Mouse (Mus musculus) telencephalon, adult 2 months (tissue): ENCODE measurements around the gene C130032M10Rik.
A peak's percentile ranks its signal among the peaks of the same experiment; 100 is the strongest.
"Not testable (repeated sequence)": the region's sequence is repeated elsewhere in the genome, so short reads cannot be mapped to it uniquely, and the experiment has no call there.

Source experiments
- DNase-seq: peaks from one replicate; pipeline ENCODE4 v3.0.0-alpha.2; 2011; ENCODE audit warnings: low read depth, low spot score

The C130032M10Rik gene

GRCm38 (mm10) chr9:114518812-114519477 is 3.4 kb downstream of the C130032M10Rik start:
- no peak for DNase-seq

- DNase-seq: not testable (repeated sequence)
Measured at GRCm38 (mm10) chr9:114520529-114520928, 5.0 kb downstream of the C130032M10Rik start.

GRCm38 (mm10) chr9:114522041-114522440 is 6.5 kb downstream of the C130032M10Rik start:
- DNase-seq: no peak

GRCm38 (mm10) chr9:114522501-114522900 is 7.0 kb downstream of the C130032M10Rik start:
- DNase-seq: no peak

- DNase-seq: no peak
Measured at GRCm38 (mm10) chr9:114525073-114525633, 9.7 kb downstream of the C130032M10Rik start.

GRCm38 (mm10) chr9:114525891-114526290 is 10.4 kb downstream of the C130032M10Rik start:
- DNase-seq: no peak

GRCm38 (mm10) chr9:114526581-114526980 is 11.1 kb downstream of the C130032M10Rik start:
- no peak for DNase-seq

- no peak for DNase-seq
Measured at GRCm38 (mm10) chr9:114527085-114527484, 11.6 kb downstream of the C130032M10Rik start.

GRCm38 (mm10) chr9:114527992-114528679 is 12.6 kb downstream of the C130032M10Rik start:
- no peak for DNase-seq

GRCm38 (mm10) chr9:114528680-114529048 is 13.2 kb downstream of the C130032M10Rik start:
- no peak for DNase-seq

- DNase-seq: no peak
Measured at GRCm38 (mm10) chr9:114531276-114531675, 15.8 kb downstream of the C130032M10Rik start.

- DNase-seq: no peak
Measured at GRCm38 (mm10) chr9:114533848-114534247, 18.4 kb downstream of the C130032M10Rik start.

GRCm38 (mm10) chr9:114534747-114535517 is 19.4 kb downstream of the C130032M10Rik start:
- peak; percentile 23 for DNase-seq

GRCm38 (mm10) chr9:114536628-114537027 is 21.1 kb downstream of the C130032M10Rik start:
- no peak for DNase-seq

- DNase-seq: no peak
Measured at GRCm38 (mm10) chr9:114538996-114539563, 23.6 kb downstream of the C130032M10Rik start.

- no peak for DNase-seq
Measured at GRCm38 (mm10) chr9:114541279-114541741, 25.8 kb downstream of the C130032M10Rik start.

- DNase-seq: no peak
Measured at GRCm38 (mm10) chr9:114543882-114544753, 28.6 kb downstream of the C130032M10Rik start.

GRCm38 (mm10) chr9:114544754-114545393 is 29.4 kb downstream of the C130032M10Rik start:
- DNase-seq: no peak

- DNase-seq: no peak
Measured at GRCm38 (mm10) chr9:114546765-114547164, 31.3 kb downstream of the C130032M10Rik start.

GRCm38 (mm10) chr9:114547643-114548077 is 32.2 kb downstream of the C130032M10Rik start:
- DNase-seq: no peak
